Mouse (Mus musculus) embryonic facial prominence, embryonic 14.5 days (tissue): ENCODE measurements around the gene Entpd4b. TPM values are rescaled to one million over a fixed set of nuclear protein-coding genes. Genes with fewer than 3 reads are reported as not detected.
"Not testable (repeated sequence)": the region's sequence is repeated elsewhere in the genome, so short reads cannot be mapped to it uniquely, and the experiment has no call there.

Experiments
- ATAC-seq: fragments of 200-750 bp; cut with Nextera tagmentation; 2 replicates; pipeline ENCODE4 v1.8.0; 2017; ENCODE audit warnings: low read depth, moderate number of reproducible peaks, moderate TSS enrichment
- DNase-seq: peaks from one replicate; pipeline ENCODE4 v3.0.0-alpha.2; 2015; ENCODE audit warnings: low spot score
- H3K27ac ChIP-seq: fragments of 300-500 bp; sonication (generic); replicated peaks from 2 replicates; pipeline ENCODE4 v1.5.1; 2014; ENCODE audit warnings: low read depth, mild to moderate bottlenecking, low read length, moderate library complexity
- H3K27me3 ChIP-seq: fragments of 300-500 bp; sonication (generic); replicated peaks from 2 replicates; pipeline ENCODE4 v1.6.1; 2014; ENCODE audit warnings: low read length; ENCODE audit not compliant: control insufficient read depth, insufficient read depth
- H3K36me3 ChIP-seq: fragments of 300-500 bp; sonication (generic); 2 replicates; pipeline ENCODE4 v1.6.1; 2014; ENCODE audit warnings: low read length, mixed read lengths; ENCODE audit not compliant: control insufficient read depth, insufficient read depth
- H3K4me1 ChIP-seq: fragments of 300-500 bp; sonication (generic); 2 replicates; pipeline ENCODE4 v1.6.1; 2014; ENCODE audit warnings: antibody characterized with exemption, low read length; ENCODE audit not compliant: control insufficient read depth, insufficient read depth
- H3K4me2 ChIP-seq: fragments of 300-500 bp; sonication (generic); 2 replicates; pipeline ENCODE4 v1.6.1; 2014; ENCODE audit warnings: low read depth, mild to moderate bottlenecking, low read length, moderate library complexity, mixed read lengths
- H3K4me3 ChIP-seq: fragments of 300-500 bp; sonication (generic); 2 replicates; pipeline ENCODE4 v1.5.1; 2014; ENCODE audit warnings: low read depth, mild to moderate bottlenecking, low read length
- H3K9ac ChIP-seq: fragments of 300-500 bp; sonication (generic); 2 replicates; pipeline ENCODE4 v1.6.1; 2014; ENCODE audit warnings: low read depth, mild to moderate bottlenecking, low read length, moderate library complexity, mixed read lengths
- H3K9me3 ChIP-seq: fragments of 300-500 bp; sonication (generic); 2 replicates; pipeline ENCODE4 v1.6.1; 2016; ENCODE audit warnings: low read length; ENCODE audit not compliant: control insufficient read depth
- WGBS: fragments of 180-500 bp; shearing (Covaris S2); extraction: QIAGEN DNeasy Blood & Tissue Kit; methylation state at CpG from one replicate; pipeline ENCODE4 v1.1.7; 2014; 5-methylcytosine and 5-hydroxymethylcytosine counted together
- polyA plus RNA-seq: library from polyadenylated mRNA; unstranded; fragments of >200 nt; fragmentation: Nextera tagmentation; extraction: Ambion mirVana; gene quantifications from 2 replicates; pipeline ENCODE4 v1.2.1, GENCODE M21; 2014

The Entpd4b gene
- polyA plus RNA-seq, 1 experiment from 2014 or later: 21.0 TPM

GRCm38 (mm10) chr14:69544033-69544432 lies 11.2 kb upstream of the Entpd4b start:
- not testable (repeated sequence) for H3K27me3 ChIP-seq, H3K27ac ChIP-seq, H3K36me3 ChIP-seq, H3K4me2 ChIP-seq, H3K4me3 ChIP-seq, ATAC-seq, DNase-seq, H3K9me3 ChIP-seq, H3K9ac ChIP-seq, H3K4me1 ChIP-seq
- WGBS: no CpG with 5 or more reads among the region's 7 CpGs

GRCm38 (mm10) chr14:69545052-69545451 lies 10.2 kb upstream of the Entpd4b start:
- not testable (repeated sequence) for H3K27me3 ChIP-seq, H3K9me3 ChIP-seq, ATAC-seq, H3K9ac ChIP-seq, H3K4me2 ChIP-seq, DNase-seq, H3K27ac ChIP-seq, H3K4me3 ChIP-seq, H3K4me1 ChIP-seq, H3K36me3 ChIP-seq
- no CpG with 5 or more reads among the region's 2 CpGs for WGBS

- ATAC-seq, H3K36me3 ChIP-seq, H3K27me3 ChIP-seq, H3K9ac ChIP-seq, H3K4me1 ChIP-seq, H3K4me3 ChIP-seq, H3K9me3 ChIP-seq, H3K4me2 ChIP-seq, H3K27ac ChIP-seq, DNase-seq: not testable (repeated sequence)
- no CpG with 5 or more reads among the region's 4 CpGs for WGBS
These were observed 7.9 kb upstream of the Entpd4b start for GRCm38 (mm10) chr14:69547310-69547709.

- H3K4me1 ChIP-seq, H3K4me2 ChIP-seq, H3K27me3 ChIP-seq, ATAC-seq, H3K9me3 ChIP-seq, DNase-seq, H3K4me3 ChIP-seq, H3K9ac ChIP-seq, H3K27ac ChIP-seq, H3K36me3 ChIP-seq: not testable (repeated sequence)
- no CpG with 5 or more reads among the region's 8 CpGs for WGBS
These were observed 1.6 kb downstream of the Entpd4b start for GRCm38 (mm10) chr14:69556820-69557219.

- H3K4me1 ChIP-seq, H3K27ac ChIP-seq, H3K9ac ChIP-seq, H3K36me3 ChIP-seq, ATAC-seq, H3K9me3 ChIP-seq, H3K4me2 ChIP-seq, DNase-seq, H3K27me3 ChIP-seq, H3K4me3 ChIP-seq: not testable (repeated sequence)
- WGBS: no CpG with 5 or more reads among the region's 14 CpGs
These were observed 2.3 kb downstream of the Entpd4b start for GRCm38 (mm10) chr14:69557550-69557949.

Other genes starting within 250 kb of the Entpd4b start
- gene Gm16867, start 52.1 kb upstream of the Entpd4b start, polyA plus RNA-seq: not detected in 2 replicates
- not detected in 2 replicates for gene Gm27179, start 42.9 kb upstream of the Entpd4b start, polyA plus RNA-seq